Mouse (Mus musculus): ENCODE data around the gene Txndc8.

- TF ChIP-seq CTCF (IDR thresholded peaks at IDR 0.05; ENCODE audit: insufficient read depth, low read depth, low read length) (no peak), POLR2A (IDR thresholded peaks at IDR 0.05; ENCODE audit: insufficient read depth, low read depth, low read length) (no peak)
These were observed 28.3 kb upstream of the Txndc8 start for GRCm38 (mm10) chr4:58037096-58037705.

All from olfactory bulb, adult 2 months (tissue).